Mouse (Mus musculus): ENCODE measurements around the gene Ces1a. TPM values are rescaled to one million over a fixed set of nuclear protein-coding genes. Genes with fewer than 3 reads are reported as not detected.
A peak's percentile ranks its signal among the peaks of the same experiment; 100 is the strongest.

Gene Ces1a
- total and polyA plus RNA-seq, 3 experiments = not detected

DNA sequence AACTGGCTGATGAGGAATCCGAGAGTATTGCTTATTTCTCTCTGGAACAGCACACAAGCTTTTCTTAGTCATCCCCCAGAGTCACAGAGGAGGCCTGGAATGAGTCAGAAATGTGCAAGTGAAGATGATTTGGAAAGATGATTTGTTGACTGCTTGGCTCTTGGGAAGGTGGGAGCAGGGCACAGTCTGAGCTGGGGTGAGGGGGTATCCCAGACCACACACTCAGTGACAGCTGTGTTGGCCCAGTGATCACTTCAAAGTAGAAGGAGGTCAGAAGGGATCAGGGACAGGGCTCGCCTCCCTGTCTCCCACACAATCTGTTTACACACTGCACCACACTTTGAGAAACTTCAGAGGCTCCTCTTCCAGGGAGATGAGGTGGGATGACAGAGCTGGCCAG lies 63.6 kb downstream of the Ces1a start:
- 64% methylated on average over 2 of the region's 2 CpGs for WGBS
- H3K36me3 ChIP-seq (ENCODE audit: control insufficient read depth, insufficient read depth, low read length) = no peaks in the 10 kb centered on the region
- no peaks in the 10 kb centered on the region for H3K79me2 ChIP-seq (replicated peaks; ENCODE audit: control insufficient read depth, insufficient read depth, low read length)
- H3K4me3 ChIP-seq = no peak overlapping the region
- no peaks in the 10 kb centered on the region for H3K4me1 ChIP-seq (ENCODE audit: control insufficient read depth, insufficient read depth, low read length)
- H3K27me3 ChIP-seq (ENCODE audit: control insufficient read depth, insufficient read depth, low read length) = no peaks in the 10 kb centered on the region
- no peak for DNase-seq
- H3K27ac ChIP-seq = no peak overlapping the region
- TF ChIP-seq POLR2A (IDR thresholded peaks at IDR 0.05; ENCODE audit: insufficient read depth, low read depth, low read length) = no peak
- TF ChIP-seq EP300 (IDR thresholded peaks at IDR 0.05; ENCODE audit: insufficient read depth, low read depth, low read length) = no peak
- TF ChIP-seq CTCF (IDR thresholded peaks at IDR 0.05) = no peak
- H3K9ac ChIP-seq (ENCODE audit: low read depth, low read length) = no peak overlapping the region
- intact Hi-C loops (cut with DNase I) = no loop called here

GRCm38 (mm10) chr8:92982491-92982890 lies 65.5 kb downstream of the Ces1a start:
- no peak for DNase-seq
- WGBS = 73% methylated on average over 3 of the region's 3 CpGs
- Histone ChIP-seq H3K9ac (ENCODE audit: low read depth, low read length) (no peak overlapping the region), H3K36me3 (ENCODE audit: control insufficient read depth, insufficient read depth, low read length) (no peaks in the 10 kb centered on the region), H3K79me2 (replicated peaks; ENCODE audit: control insufficient read depth, insufficient read depth, low read length) (no peaks in the 10 kb centered on the region), H3K4me1 (ENCODE audit: control insufficient read depth, insufficient read depth, low read length) (no peaks in the 10 kb centered on the region), H3K27ac (no peak overlapping the region), H3K27me3 (ENCODE audit: control insufficient read depth, insufficient read depth, low read length) (no peaks in the 10 kb centered on the region), H3K4me3 (no peak overlapping the region)
- intact Hi-C loops (cut with DNase I) = no loop called here
- TF ChIP-seq EP300 (IDR thresholded peaks at IDR 0.05; ENCODE audit: insufficient read depth, low read depth, low read length) = no peak
- no peak for TF ChIP-seq POLR2A (IDR thresholded peaks at IDR 0.05; ENCODE audit: insufficient read depth, low read depth, low read length)
- TF ChIP-seq CTCF (IDR thresholded peaks at IDR 0.05) = no peak

- Histone ChIP-seq H3K9ac (ENCODE audit: low read depth, low read length) (no peak overlapping the region), H3K79me2 (replicated peaks; ENCODE audit: control insufficient read depth, insufficient read depth, low read length) (no peaks in the 10 kb centered on the region), H3K36me3 (ENCODE audit: control insufficient read depth, insufficient read depth, low read length) (no peaks in the 10 kb centered on the region), H3K27ac (no peak overlapping the region), H3K4me1 (ENCODE audit: control insufficient read depth, insufficient read depth, low read length) (peaks cover 1% of the 10 kb centered on the region), H3K4me3 (no peak overlapping the region), H3K27me3 (ENCODE audit: control insufficient read depth, insufficient read depth, low read length) (no peaks in the 10 kb centered on the region)
- DNase-seq = no peak
- WGBS = 77% methylated on average over 5 of the region's 5 CpGs
- TF ChIP-seq POLR2A (IDR thresholded peaks at IDR 0.05; ENCODE audit: insufficient read depth, low read depth, low read length) (no peak), CTCF (IDR thresholded peaks at IDR 0.05) (no peak), EP300 (IDR thresholded peaks at IDR 0.05; ENCODE audit: insufficient read depth, low read depth, low read length) (no peak)
- intact Hi-C loops (cut with DNase I) = no loop called here
Observed at GRCm38 (mm10) chr8:92976656-92977055, 71.3 kb downstream of the Ces1a start.

- Histone ChIP-seq H3K36me3 (ENCODE audit: control insufficient read depth, insufficient read depth, low read length) (no peaks in the 10 kb centered on the region), H3K79me2 (replicated peaks; ENCODE audit: control insufficient read depth, insufficient read depth, low read length) (no peaks in the 10 kb centered on the region), H3K4me3 (no peak overlapping the region), H3K4me1 (ENCODE audit: control insufficient read depth, insufficient read depth, low read length) (peaks cover 1% of the 10 kb centered on the region), H3K9ac (ENCODE audit: low read depth, low read length) (no peak overlapping the region), H3K27me3 (ENCODE audit: control insufficient read depth, insufficient read depth, low read length) (no peaks in the 10 kb centered on the region; the same call in 1 of the 2 replicates), H3K27ac (no peak overlapping the region)
- WGBS = 13% methylated on average over 5 of the region's 5 CpGs
- intact Hi-C loops (cut with DNase I) = no loop called here
- DNase-seq = peak; percentile 77 to 83
- TF ChIP-seq CTCF (IDR thresholded peaks at IDR 0.05) = peak; percentile 40; the same call in 1 of the 2 replicates
- no peak for TF ChIP-seq POLR2A (IDR thresholded peaks at IDR 0.05; ENCODE audit: insufficient read depth, low read depth, low read length)
- TF ChIP-seq EP300 (IDR thresholded peaks at IDR 0.05; ENCODE audit: insufficient read depth, low read depth, low read length) = 0 out of 2 replicates have a peak, but pooled peaks have one; percentile 40
Observed at GRCm38 (mm10) chr8:92972949-92973348, 75.0 kb downstream of the Ces1a start.

Other genes with a start within 250 kb of the Ces1a start
- 10 to 100 TPM; 53.9 to 70.9 TPM for gene Mmp2, start 220.9 kb downstream of the Ces1a start, total RNA-seq (2021)
- gene Mmp2, start 220.9 kb downstream of the Ces1a start, polyA plus RNA-seq (2012; rRNA removed) = 67.4 and 113 TPM in 2 replicates
- 1 to 10 TPM in 1 of 2 experiments, under 1 TPM in 1; 0.89 to 1.4 TPM for gene Lpcat2, start 192.9 kb downstream of the Ces1a start, total RNA-seq (2021)
- 0.72 and 1.1 TPM in 2 replicates for gene Lpcat2, start 192.9 kb downstream of the Ces1a start, polyA plus RNA-seq (2012; rRNA removed)
- gene Capns2, start 146.8 kb downstream of the Ces1a start, total RNA-seq (2021) = not detected
- not detected in 2 replicates for gene Capns2, start 146.8 kb downstream of the Ces1a start, polyA plus RNA-seq (2012; rRNA removed)
- gene Slc6a2, start 88.1 kb downstream of the Ces1a start, total RNA-seq (2021) = under 1 TPM; 0.08 to 0.14 TPM
- gene Slc6a2, start 88.1 kb downstream of the Ces1a start, polyA plus RNA-seq (2012; rRNA removed) = 0.18 and 0.23 TPM in 2 replicates
- gene Ces1b, start 31.8 kb upstream of the Ces1a start, total RNA-seq (2021) = not detected
- gene Ces1b, start 31.8 kb upstream of the Ces1a start, polyA plus RNA-seq (2012; rRNA removed) = not detected in 2 replicates
- not detected for gene Ces1c, start 83.1 kb upstream of the Ces1a start, total RNA-seq (2021)
- gene Ces1c, start 83.1 kb upstream of the Ces1a start, polyA plus RNA-seq (2012; rRNA removed) = 0.94 TPM in 1 of 2 replicates, not detected in the other
- 100 to 1,000 TPM; 276 to 286 TPM for gene Ces1d, start 149.6 kb upstream of the Ces1a start, total RNA-seq (2021)
- 243 and 410 TPM in 2 replicates for gene Ces1d, start 149.6 kb upstream of the Ces1a start, polyA plus RNA-seq (2012; rRNA removed)
- 1 to 10 TPM in 1 of 2 experiments, under 1 TPM in 1; 0.50 to 1.1 TPM for gene Ces1e, start 181.4 kb upstream of the Ces1a start, total RNA-seq (2021)
- gene Ces1e, start 181.4 kb upstream of the Ces1a start, polyA plus RNA-seq (2012; rRNA removed) = 0.84 and 1.8 TPM in 2 replicates
- gene Ces1f, start 231.6 kb upstream of the Ces1a start, total RNA-seq (2021) = 1 to 10 TPM in 1 of 2 experiments, under 1 TPM in 1; 0.37 to 1.2 TPM
- gene Ces1f, start 231.6 kb upstream of the Ces1a start, polyA plus RNA-seq (2012; rRNA removed) = 1.5 and 2.5 TPM in 2 replicates